Mouse (Mus musculus) myocyte (in vitro differentiated cells): ENCODE data around the gene 1810010H24Rik. TPM values are rescaled to one million over a fixed set of nuclear protein-coding genes. Genes with fewer than 3 reads are reported as not detected.
"Not testable (repeated sequence)": the region's sequence is repeated elsewhere in the genome, so short reads cannot be mapped to it uniquely, and the experiment has no call there.

Source experiments
- H3K27me3 ChIP-seq: one replicate; pipeline ENCODE4 v1.6.1; 2011; ENCODE audit not compliant: control insufficient read depth, insufficient read depth, insufficient read length
- H3K36me3 ChIP-seq: one replicate; pipeline ENCODE4 v1.6.1; 2011; ENCODE audit not compliant: control insufficient read depth, insufficient read depth
- H3K4me2 ChIP-seq: one replicate; pipeline ENCODE4 v1.6.1; 2011; ENCODE audit warnings: low read depth, control low read depth
- H3K4me3 ChIP-seq: one replicate; pipeline ENCODE4 v1.5.1; 2011; ENCODE audit warnings: mild to moderate bottlenecking, control low read depth, moderate library complexity
- H3K79me2 ChIP-seq: one replicate; pipeline ENCODE4 v1.6.1; 2011; ENCODE audit not compliant: control insufficient read depth, insufficient read depth
- H3ac ChIP-seq: one replicate; pipeline ENCODE4 v1.6.1; 2011; ENCODE audit not compliant: control insufficient read depth, insufficient read length
- CEBPB ChIP-seq: IDR thresholded peaks from 2 replicates; pipeline ENCODE4 v1.6.1; 2011; ENCODE audit warnings: mild to moderate bottlenecking, moderate library complexity; ENCODE audit not compliant: poor library complexity, insufficient read depth, severe bottlenecking
- E2F4 ChIP-seq: IDR thresholded peaks from one replicate; pipeline ENCODE4 v1.6.1; 2011; ENCODE audit warnings: mild to moderate bottlenecking, control low read depth, moderate library complexity; ENCODE audit not compliant: insufficient read depth
- MAX ChIP-seq: IDR thresholded peaks from one replicate; pipeline ENCODE4 v1.6.1; 2011; ENCODE audit warnings: low read depth, mild to moderate bottlenecking, control low read depth
- MYOD1 ChIP-seq, 3 experiments: IDR thresholded peaks; one replicate each; pipeline ENCODE4 v1.6.1; 2011; ENCODE audit warnings: control low read depth in 2 of 3, low read depth in 2 of 3, mild to moderate bottlenecking in 2 of 3, moderate library complexity in 1 of 3; ENCODE audit not compliant: insufficient read length in 2 of 3, control insufficient read depth in 1 of 3
- MYOG ChIP-seq, 3 experiments: IDR thresholded peaks; one replicate each; pipeline ENCODE4 v1.6.1; 2011; ENCODE audit warnings: control low read depth in 2 of 3, low read depth in 2 of 3, mild to moderate bottlenecking in 2 of 3; ENCODE audit not compliant: insufficient read length in 2 of 3, control insufficient read depth in 1 of 3, insufficient read depth in 1 of 3
- POLR2A ChIP-seq: IDR thresholded peaks from one replicate; pipeline ENCODE4 v1.6.1; 2011; ENCODE audit warnings: low read depth, mild to moderate bottlenecking, control low read depth, moderate library complexity; ENCODE audit not compliant: insufficient read length
- POLR2AphosphoS2 ChIP-seq: IDR thresholded peaks from one replicate; pipeline ENCODE4 v1.6.1; 2011; ENCODE audit warnings: low read depth, control low read depth; ENCODE audit not compliant: insufficient read length
- REST ChIP-seq: IDR thresholded peaks from one replicate; pipeline ENCODE4 v1.6.1; 2011; ENCODE audit warnings: mild to moderate bottlenecking, control low read depth, moderate library complexity; ENCODE audit not compliant: insufficient read depth, insufficient read length
- SRF ChIP-seq: IDR thresholded peaks from one replicate; pipeline ENCODE4 v1.6.1; 2011; ENCODE audit warnings: low read depth; ENCODE audit not compliant: control insufficient read depth, insufficient read length
- TCF12 ChIP-seq: IDR thresholded peaks from one replicate; pipeline ENCODE4 v1.6.1; 2011; ENCODE audit warnings: mild to moderate bottlenecking, control low read depth; ENCODE audit not compliant: poor library complexity, insufficient read depth, severe bottlenecking
- TCF3 ChIP-seq: IDR thresholded peaks from one replicate; pipeline ENCODE4 v1.6.1; 2011; ENCODE audit warnings: low read depth, control low read depth; ENCODE audit not compliant: insufficient read length
- USF1 ChIP-seq: IDR thresholded peaks from one replicate; pipeline ENCODE4 v1.6.1; 2011; ENCODE audit warnings: low read depth, mild to moderate bottlenecking, control low read depth, moderate library complexity
- polyA plus RNA-seq: library from polyadenylated mRNA; unstranded; fragments of >200 nt; fragmentation: generic; extraction: Trizol; gene quantifications from one replicate; pipeline ENCODE4 v1.2.1, GENCODE M21; 2012; ENCODE audit warnings: missing spikeins

Gene 1810010H24Rik
- polyA plus RNA-seq, 1 experiment = 2.5 TPM

GRCm38 (mm10) chr11:107045546-107045945 is 20.1 kb downstream of the 1810010H24Rik start:
- Histone ChIP-seq H3K79me2 (no peaks in the 10 kb centered on the region), H3K4me2 (no peak overlapping the region), H3ac (no peak overlapping the region), H3K36me3 (peaks cover 41% of the 10 kb centered on the region), H3K27me3 (no peaks in the 10 kb centered on the region), H3K4me3 (no peak overlapping the region)
- TF ChIP-seq MYOD1 (IDR thresholded peaks at IDR 0.05; ENCODE audit: control insufficient read depth in 1 of 3, insufficient read length in 2 of 3, low read depth in 2 of 3) (no peak), POLR2AphosphoS2 (no peak), TCF3 (no peak), E2F4 (no peak), CEBPB (no peak), USF1 (no peak), TCF12 (no peak), POLR2A (no peak)

- Histone ChIP-seq H3K36me3 (peaks cover 32% of the 10 kb centered on the region), H3K79me2 (no peaks in the 10 kb centered on the region), H3K4me2 (no peak overlapping the region), H3K4me3 (no peak overlapping the region), H3ac (no peak overlapping the region), H3K27me3 (no peaks in the 10 kb centered on the region)
- TF ChIP-seq MAX (no peak), SRF (no peak), TCF12 (no peak), MYOG (IDR thresholded peaks at IDR 0.05; ENCODE audit: control insufficient read depth in 1 of 3, insufficient read depth in 1 of 3, insufficient read length in 2 of 3, low read depth in 2 of 3) (no peak), E2F4 (no peak), POLR2A (no peak), POLR2AphosphoS2 (no peak), MYOD1 (IDR thresholded peaks at IDR 0.05; ENCODE audit: control insufficient read depth in 1 of 3, insufficient read length in 2 of 3, low read depth in 2 of 3) (no peak), REST (no peak), USF1 (no peak), TCF3 (no peak), CEBPB (no peak)
Measured at GRCm38 (mm10) chr11:107046766-107047620, 21.5 kb downstream of the 1810010H24Rik start.

- TF ChIP-seq POLR2A (no peak), MYOD1 (IDR thresholded peaks at IDR 0.05; ENCODE audit: control insufficient read depth in 1 of 3, insufficient read length in 2 of 3, low read depth in 2 of 3) (no peak), MAX (no peak), TCF3 (no peak), POLR2AphosphoS2 (no peak), REST (no peak), TCF12 (no peak), MYOG (IDR thresholded peaks at IDR 0.05; ENCODE audit: control insufficient read depth in 1 of 3, insufficient read depth in 1 of 3, insufficient read length in 2 of 3, low read depth in 2 of 3) (no peak), E2F4 (no peak), SRF (no peak), USF1 (no peak)
- no peak overlapping the region for H3ac ChIP-seq
- no peaks in the 10 kb centered on the region for H3K79me2 ChIP-seq
- no peaks in the 10 kb centered on the region for H3K27me3 ChIP-seq
- H3K4me2 ChIP-seq = no peak overlapping the region
- H3K4me3 ChIP-seq = no peak overlapping the region
- H3K36me3 ChIP-seq = peaks cover 35% of the 10 kb centered on the region
Measured at GRCm38 (mm10) chr11:107054870-107055269, 29.4 kb downstream of the 1810010H24Rik start.

- H3K27me3 ChIP-seq = no peaks in the 10 kb centered on the region
- no peaks in the 10 kb centered on the region for H3K79me2 ChIP-seq
- H3K36me3 ChIP-seq = peaks cover 44% of the 10 kb centered on the region
- H3ac ChIP-seq = no peak overlapping the region
- no peak overlapping the region for H3K4me2 ChIP-seq
- TF ChIP-seq USF1 = no peak
- TF ChIP-seq POLR2AphosphoS2 = no peak
- TF ChIP-seq CEBPB = no peak
- TF ChIP-seq TCF3 = no peak
- no peak for TF ChIP-seq SRF
- TF ChIP-seq TCF12 = no peak
- TF ChIP-seq POLR2A = no peak
- TF ChIP-seq E2F4 = no peak
- no peak for TF ChIP-seq MAX
- no peak for TF ChIP-seq REST
- no peak overlapping the region for H3K4me3 ChIP-seq
Measured at GRCm38 (mm10) chr11:107057391-107057790, 31.9 kb downstream of the 1810010H24Rik start.

- H3K36me3 ChIP-seq = peaks cover 41% of the 10 kb centered on the region
- H3K79me2 ChIP-seq, H3ac ChIP-seq: not testable (repeated sequence)
Measured at GRCm38 (mm10) chr11:107059634-107060033, 34.2 kb downstream of the 1810010H24Rik start.

More at GRCm38 (mm10) chr11:107059634-107060033, 34.2 kb downstream of the 1810010H24Rik start:
- not testable (repeated sequence) for H3K27me3 ChIP-seq, H3K4me3 ChIP-seq, H3K4me2 ChIP-seq
